Mouse (Mus musculus): Measurements from ENCODE around the gene Shd. TPM values are rescaled to one million over a fixed set of nuclear protein-coding genes. Genes with fewer than 3 reads are reported as not detected.
"Not testable (repeated sequence)": the region's sequence is repeated elsewhere in the genome, so short reads cannot be mapped to it uniquely, and the experiment has no call there.

Gene Shd
- polyA plus RNA-seq (2012; rRNA removed) = 1.1 and 3.4 TPM in 2 replicates

- H3K36me3 ChIP-seq (ENCODE audit: control insufficient read depth, insufficient read depth, low read length) = peaks cover 22% of the 10 kb centered on the region
- no peak within 1 kb of the TSS for H3K27ac ChIP-seq (ENCODE audit: insufficient read depth, low read depth, low read length)
- WGBS = 10% methylated on average over 55 of the region's 55 CpGs
- peaks cover 4% of the 10 kb centered on the region; the same call in 1 of the 2 replicates for H3K4me1 ChIP-seq (ENCODE audit: control insufficient read depth, insufficient read depth, insufficient read length, low read length)
- H3K27me3 ChIP-seq (ENCODE audit: control insufficient read depth, insufficient read depth, low read length) = peaks cover 21% of the 10 kb centered on the region
- H3K4me3 ChIP-seq (ENCODE audit: low read depth, low read length) = peak within 1 kb of the TSS; percentile 56
- no peak for TF ChIP-seq POLR2A (IDR thresholded peaks at IDR 0.05; ENCODE audit: low read depth, low read length)
- no peak for TF ChIP-seq CTCF (IDR thresholded peaks at IDR 0.05; ENCODE audit: extremely low read depth, insufficient read length, insufficient replicate concordance, low read depth, low read length)
Observed at GRCm38 (mm10) chr17:55969966-55970891, at the start of gene Shd. Shd (plus strand) TSS chr17:55970467.

GRCm38 (mm10) chr17:55931553-55932502 is 38.4 kb upstream of the Shd start:
- TF ChIP-seq CTCF (IDR thresholded peaks at IDR 0.05; ENCODE audit: extremely low read depth, insufficient read length, insufficient replicate concordance, low read depth, low read length) (peak; percentile 38; the same call in 1 of the 2 replicates), POLR2A (IDR thresholded peaks at IDR 0.05; ENCODE audit: low read depth, low read length) (peak; percentile 26; the same call in 1 of the 2 replicates)
- 1% methylated on average over 33 of the region's 33 CpGs for WGBS

GRCm38 (mm10) chr17:55932635-55933034 is 37.6 kb upstream of the Shd start:
- no peak overlapping the region for H3K27ac ChIP-seq (ENCODE audit: insufficient read depth, low read depth, low read length)
- 51% methylated on average over 2 of the region's 2 CpGs for WGBS
- H3K4me3 ChIP-seq (ENCODE audit: low read depth, low read length) = peak overlapping the region; percentile 90; the same call in 1 of the 2 replicates
- peaks cover 5% of the 10 kb centered on the region; the same call in 1 of the 2 replicates for H3K4me1 ChIP-seq (ENCODE audit: control insufficient read depth, insufficient read depth, insufficient read length, low read length)
- no peaks in the 10 kb centered on the region for H3K27me3 ChIP-seq (ENCODE audit: control insufficient read depth, insufficient read depth, low read length)
- no peak for TF ChIP-seq CTCF (IDR thresholded peaks at IDR 0.05; ENCODE audit: extremely low read depth, insufficient read length, insufficient replicate concordance, low read depth, low read length)
- TF ChIP-seq POLR2A (IDR thresholded peaks at IDR 0.05; ENCODE audit: low read depth, low read length) = no peak
- H3K36me3 ChIP-seq (ENCODE audit: control insufficient read depth, insufficient read depth, low read length) = no peaks in the 10 kb centered on the region

More at GRCm38 (mm10) chr17:55931553-55932502, 38.4 kb upstream of the Shd start:
- H3K4me1 ChIP-seq (ENCODE audit: control insufficient read depth, insufficient read depth, insufficient read length, low read length) = peaks cover 5% of the 10 kb centered on the region; the same call in 1 of the 2 replicates
- H3K36me3 ChIP-seq (ENCODE audit: control insufficient read depth, insufficient read depth, low read length) = no peaks in the 10 kb centered on the region
- H3K4me3 ChIP-seq (ENCODE audit: low read depth, low read length) = peak overlapping the region; percentile 90
- H3K27me3 ChIP-seq (ENCODE audit: control insufficient read depth, insufficient read depth, low read length) = no peaks in the 10 kb centered on the region
- peak overlapping the region; percentile 0; the same call in 1 of the 2 replicates for H3K27ac ChIP-seq (ENCODE audit: insufficient read depth, low read depth, low read length)

- Histone ChIP-seq H3K27me3 (ENCODE audit: control insufficient read depth, insufficient read depth, low read length) (no peaks in the 10 kb centered on the region), H3K27ac (ENCODE audit: insufficient read depth, low read depth, low read length) (no peak overlapping the region), H3K4me3 (ENCODE audit: low read depth, low read length) (no peak overlapping the region), H3K36me3 (ENCODE audit: control insufficient read depth, insufficient read depth, low read length) (no peaks in the 10 kb centered on the region), H3K4me1 (ENCODE audit: control insufficient read depth, insufficient read depth, insufficient read length, low read length) (peaks cover 5% of the 10 kb centered on the region; the same call in 1 of the 2 replicates)
- 97% methylated on average over 15 of the region's 15 CpGs for WGBS
- TF ChIP-seq POLR2A (IDR thresholded peaks at IDR 0.05; ENCODE audit: low read depth, low read length) (no peak), CTCF (IDR thresholded peaks at IDR 0.05; ENCODE audit: extremely low read depth, insufficient read length, insufficient replicate concordance, low read depth, low read length) (no peak)
Observed at GRCm38 (mm10) chr17:55933191-55933590, 37.1 kb upstream of the Shd start.

- peak overlapping the region; percentile 96 for H3K27ac ChIP-seq (ENCODE audit: insufficient read depth, low read depth, low read length)
- H3K36me3 ChIP-seq (ENCODE audit: control insufficient read depth, insufficient read depth, low read length) = not testable (repeated sequence)
- WGBS = 12% methylated on average over 10 of the region's 10 CpGs
Observed at GRCm38 (mm10) chr17:55944387-55944865, 25.8 kb upstream of the Shd start.

GRCm38 (mm10) chr17:55944866-55945682 is 25.2 kb upstream of the Shd start:
- Histone ChIP-seq H3K4me3 (ENCODE audit: low read depth, low read length) (peak overlapping the region; percentile 63), H3K27ac (ENCODE audit: insufficient read depth, low read depth, low read length) (peak overlapping the region; percentile 96)
- H3K4me1 ChIP-seq (ENCODE audit: control insufficient read depth, insufficient read depth, insufficient read length, low read length); H3K36me3 ChIP-seq (ENCODE audit: control insufficient read depth, insufficient read depth, low read length); H3K27me3 ChIP-seq (ENCODE audit: control insufficient read depth, insufficient read depth, low read length): not testable (repeated sequence)
- under 1% methylated on average over 56 of the region's 56 CpGs for WGBS

More at GRCm38 (mm10) chr17:55944387-55944865, 25.8 kb upstream of the Shd start:
- H3K4me1 ChIP-seq (ENCODE audit: control insufficient read depth, insufficient read depth, insufficient read length, low read length); H3K27me3 ChIP-seq (ENCODE audit: control insufficient read depth, insufficient read depth, low read length): not testable (repeated sequence)
- H3K4me3 ChIP-seq (ENCODE audit: low read depth, low read length) = peak overlapping the region; percentile 63

Data from small intestine, adult 2 months (tissue).